Mouse (Mus musculus): Measurements from ENCODE around the gene Ssbp2.

The Ssbp2 gene

DNA sequence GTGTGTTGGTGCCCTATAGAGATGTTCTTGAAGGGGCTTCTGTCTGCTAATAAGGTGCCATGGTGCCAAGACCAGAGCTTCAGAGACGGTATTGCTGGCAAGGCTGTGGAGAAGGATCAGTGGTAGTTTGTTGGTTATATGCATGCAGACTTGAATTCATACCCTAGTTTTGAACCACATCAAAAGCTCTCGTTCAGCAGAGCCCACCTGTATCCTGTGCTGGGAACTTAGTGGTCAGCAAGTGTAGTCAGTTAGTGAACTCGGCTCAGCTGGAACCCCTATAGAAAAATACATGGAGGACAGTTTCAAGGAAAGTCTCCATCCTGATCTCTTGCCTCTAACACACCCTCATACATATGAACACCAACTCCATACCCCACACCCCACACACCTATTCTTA lies 69.7 kb downstream of the Ssbp2 start:
- DNase-seq (ENCODE audit: low read depth) = no peak

DNA sequence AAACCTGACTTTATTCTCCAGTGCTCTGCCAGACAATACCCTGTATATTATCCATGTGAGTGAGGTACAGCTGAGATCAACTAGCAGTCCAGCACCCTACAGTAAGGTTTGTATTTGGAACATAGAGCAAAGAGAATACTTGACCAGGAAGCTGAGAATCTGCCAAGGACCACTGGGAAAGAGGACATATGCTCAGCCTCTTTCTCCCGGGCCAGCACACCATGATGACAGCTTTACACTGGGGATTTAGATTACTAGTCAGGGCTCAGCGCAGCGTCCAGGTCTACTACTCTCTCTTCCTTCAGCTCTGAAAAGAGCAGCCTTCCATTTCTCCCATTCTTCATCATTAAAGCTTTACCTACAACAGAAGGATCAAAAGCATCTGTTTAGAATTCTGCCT lies 76.6 kb downstream of the Ssbp2 start:
- DNase-seq (ENCODE audit: low read depth) = no peak

DNA sequence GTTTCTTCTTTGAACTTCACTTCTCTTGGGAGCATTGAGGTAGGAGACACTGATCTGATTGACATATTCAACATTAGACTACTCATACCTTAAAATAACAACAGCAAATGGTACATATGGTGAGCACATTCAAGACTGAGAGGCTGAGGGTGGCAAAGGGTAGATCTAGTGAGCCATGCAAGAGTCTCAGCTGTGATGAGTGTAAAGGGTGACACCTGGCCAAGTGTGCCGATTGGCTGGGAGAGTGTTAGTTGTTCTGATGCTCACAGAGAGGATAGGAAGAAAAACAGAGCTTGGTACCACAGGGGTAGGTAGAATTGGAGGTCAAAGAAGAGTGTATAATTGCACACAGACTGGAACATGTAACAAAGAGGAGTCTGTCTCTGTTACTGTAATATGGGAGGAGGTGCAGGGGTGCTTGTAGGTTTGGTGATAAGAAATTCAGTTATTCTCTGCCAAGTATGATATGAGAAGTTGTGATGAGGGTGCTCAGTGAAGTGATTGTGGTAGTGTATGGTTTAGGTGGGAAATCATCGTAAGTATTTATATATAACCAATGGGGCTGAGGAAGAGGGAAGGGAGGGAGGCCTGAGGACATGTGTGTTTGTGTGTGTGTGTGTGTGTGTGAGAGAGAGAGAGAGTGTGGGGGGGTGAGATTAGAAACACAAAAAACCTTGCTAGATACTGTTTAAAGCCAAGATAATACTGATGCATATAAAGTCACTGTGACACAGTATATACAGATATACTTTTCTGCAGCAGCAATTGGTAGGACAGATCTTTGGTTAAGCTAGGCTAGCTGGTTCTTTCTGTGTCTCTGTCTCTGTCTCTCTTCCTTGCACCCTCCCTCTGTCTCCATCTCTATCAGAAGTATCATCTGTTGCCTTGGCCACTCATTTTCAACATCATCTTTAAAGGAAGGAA lies 80.3 kb downstream of the Ssbp2 start:
- DNase-seq (ENCODE audit: low read depth) = no peak

DNA sequence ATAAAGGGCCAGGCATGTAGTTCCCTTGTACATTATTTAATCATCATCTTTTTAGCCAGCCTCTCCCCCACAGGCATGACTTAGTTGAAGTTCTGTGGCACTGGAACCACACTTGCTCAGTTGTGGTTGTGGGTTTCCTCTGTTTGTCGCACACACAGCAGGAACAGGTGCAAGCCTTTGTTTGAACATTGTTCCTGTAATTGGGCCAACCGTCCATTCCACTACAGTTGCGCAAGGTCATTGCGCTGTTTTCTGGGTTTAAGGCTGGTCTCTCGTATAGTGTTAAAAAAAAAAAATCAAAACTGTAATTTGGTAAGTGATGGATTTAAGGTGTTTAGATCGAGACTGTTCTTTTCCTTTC lies 81.0 kb downstream of the Ssbp2 start:
- peak; percentile 57 for DNase-seq (ENCODE audit: low read depth)

DNA sequence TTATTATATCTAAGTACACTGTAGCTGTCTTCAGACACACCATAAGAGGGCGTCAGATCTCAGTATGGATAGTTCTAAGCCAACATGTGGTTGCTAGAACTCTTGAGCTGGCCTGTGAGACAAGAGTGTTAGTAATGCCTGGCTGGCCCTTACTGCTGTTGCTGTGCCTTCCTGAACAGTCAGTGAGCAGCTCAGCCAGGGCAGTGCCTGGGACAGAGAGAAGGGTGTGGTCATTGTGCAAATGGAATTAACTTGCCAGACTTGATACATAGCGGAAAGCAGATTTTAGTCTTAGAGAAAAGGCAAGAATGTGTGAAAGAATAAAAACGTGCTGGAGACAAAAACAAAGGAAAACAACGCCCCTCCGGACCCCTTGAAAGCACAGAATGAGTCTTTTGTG lies 83.5 kb downstream of the Ssbp2 start:
- DNase-seq (ENCODE audit: low read depth) = no peak

DNA sequence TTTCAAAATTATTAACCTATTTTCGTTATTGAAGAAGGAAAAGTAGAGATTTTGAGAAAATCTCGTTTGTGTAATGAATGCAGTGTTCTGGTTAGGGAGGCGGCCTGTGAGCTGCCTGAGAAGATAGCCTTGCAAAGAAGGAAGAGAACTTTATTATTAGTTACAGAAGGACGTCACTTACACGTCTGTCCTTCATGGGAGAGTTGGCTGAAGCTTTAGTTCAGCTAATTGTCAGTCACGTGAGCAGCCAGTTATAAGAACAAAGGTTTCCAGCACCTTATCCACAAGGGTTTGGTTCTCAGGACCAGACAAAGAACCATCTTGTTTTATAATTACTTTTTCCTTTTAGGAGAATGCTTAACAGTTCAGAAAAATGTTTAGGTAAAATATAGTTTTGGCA lies 104.0 kb downstream of the Ssbp2 start:
- no peak for DNase-seq (ENCODE audit: low read depth)

DNA sequence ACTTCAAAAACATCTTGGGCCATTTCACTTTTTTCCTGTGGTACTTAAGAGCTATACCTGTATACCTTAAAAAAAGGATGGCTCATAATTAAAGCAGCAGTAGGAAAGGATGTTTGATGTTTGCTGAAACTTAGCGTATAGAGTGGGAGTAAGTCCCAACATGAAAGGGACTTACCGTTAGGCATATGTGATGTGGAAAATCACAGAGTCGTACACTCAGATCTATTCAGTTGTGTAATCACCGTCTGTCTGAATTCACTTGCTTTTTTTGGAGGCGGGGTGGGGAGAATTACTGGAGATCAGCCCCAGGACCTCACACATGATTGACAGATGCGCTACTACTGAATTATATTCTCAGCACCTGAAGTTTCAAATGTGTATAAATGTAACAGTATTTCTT lies 104.7 kb downstream of the Ssbp2 start:
- DNase-seq (ENCODE audit: low read depth) = no peak

DNA sequence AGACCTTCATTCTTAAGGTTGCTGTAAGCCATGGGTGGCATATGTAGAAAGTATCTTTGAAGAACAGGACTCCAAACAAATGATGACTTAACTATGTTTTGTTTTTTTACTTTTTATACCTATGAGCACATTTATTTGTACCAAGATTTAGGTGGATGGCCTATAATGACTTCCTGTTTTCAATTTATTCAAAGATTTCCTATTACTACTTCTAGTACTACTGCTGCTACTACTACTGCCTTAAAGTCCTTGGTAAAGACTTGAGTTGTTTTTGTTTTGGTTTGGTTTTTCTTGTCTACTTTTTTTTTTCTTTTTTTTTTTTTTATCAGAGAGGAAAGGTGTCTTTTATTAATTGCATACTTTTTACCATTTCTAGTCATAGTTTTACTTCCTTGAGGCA lies 121.4 kb downstream of the Ssbp2 start:
- no peak for DNase-seq (ENCODE audit: low read depth)

DNA sequence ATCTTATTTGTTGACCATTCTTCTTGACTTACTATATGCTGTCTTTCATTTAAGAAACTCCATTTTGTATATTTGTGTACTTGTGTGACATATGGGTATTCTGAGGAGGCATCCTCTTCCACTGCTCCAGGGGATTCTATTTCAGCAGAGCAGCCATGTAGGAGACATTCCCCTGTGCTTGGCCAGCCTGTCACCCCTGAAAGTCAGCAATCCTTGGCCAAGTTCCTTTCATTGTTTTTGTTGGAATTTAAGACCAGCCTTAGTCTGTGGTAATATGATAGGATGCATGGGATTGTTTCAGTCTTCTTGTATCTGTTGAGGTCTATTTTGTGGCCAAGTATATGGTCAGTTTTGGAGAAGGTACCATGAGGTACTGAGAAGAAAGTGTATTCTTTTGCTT lies 122.1 kb downstream of the Ssbp2 start:
- no peak for DNase-seq (ENCODE audit: low read depth)

DNA sequence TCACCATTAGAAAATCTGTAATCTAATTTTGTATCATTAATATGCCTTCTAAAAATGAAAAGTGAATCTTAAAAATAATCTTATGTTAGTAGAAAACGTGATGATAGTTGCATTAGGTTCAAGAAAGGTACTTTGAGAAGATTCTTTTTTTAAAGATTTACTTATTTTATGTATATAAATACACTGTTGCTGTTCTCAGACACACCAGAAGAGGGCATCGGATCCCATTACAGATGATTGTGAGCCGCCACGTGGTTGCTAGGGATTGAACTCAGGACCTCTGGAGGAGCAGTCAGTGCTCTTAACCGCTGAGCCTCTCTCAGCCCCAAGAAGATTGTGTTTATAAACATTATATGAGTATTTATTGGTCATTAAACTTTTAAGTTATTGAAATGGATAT lies 126.3 kb downstream of the Ssbp2 start:
- DNase-seq (ENCODE audit: low read depth) = no peak

DNA sequence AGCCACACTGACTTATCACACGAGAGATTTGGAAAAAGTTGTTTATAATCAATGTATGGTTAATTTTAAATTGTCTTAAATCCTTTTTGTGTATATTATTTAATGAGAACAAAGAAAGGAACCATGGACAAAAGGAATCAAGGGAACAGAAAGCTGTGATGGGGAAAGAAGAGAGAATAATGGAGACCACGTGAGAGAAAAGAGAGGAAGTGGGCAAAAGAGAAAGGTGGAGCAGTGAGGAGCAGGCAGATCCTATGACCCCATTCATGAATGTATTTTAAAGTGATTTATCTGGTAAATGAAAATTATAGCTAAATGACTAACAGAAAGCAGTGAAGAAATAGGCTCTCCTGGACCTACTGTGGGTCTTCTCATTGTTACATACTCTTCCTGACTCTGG lies 128.4 kb downstream of the Ssbp2 start:
- DNase-seq (ENCODE audit: low read depth) = no peak

DNA sequence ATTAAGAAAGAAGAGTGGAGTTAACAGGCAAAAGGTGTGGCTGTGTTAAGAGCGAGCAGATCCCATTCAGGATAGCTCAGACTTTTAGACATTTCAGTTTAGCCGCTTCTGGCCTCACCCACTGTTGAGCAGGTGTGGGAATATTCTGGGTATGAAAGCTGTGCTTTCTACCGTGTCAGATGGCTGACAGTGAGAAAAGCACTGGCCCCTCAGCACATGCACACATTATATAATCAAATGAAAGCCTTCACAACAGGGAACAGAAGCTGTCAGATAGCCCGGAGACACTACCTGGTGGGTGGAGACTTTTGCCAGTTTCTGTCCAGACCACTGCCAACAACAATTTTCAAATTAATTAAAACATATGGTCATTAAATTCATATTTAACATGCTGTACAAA lies 131.8 kb downstream of the Ssbp2 start:
- no peak for DNase-seq (ENCODE audit: low read depth)

DNA sequence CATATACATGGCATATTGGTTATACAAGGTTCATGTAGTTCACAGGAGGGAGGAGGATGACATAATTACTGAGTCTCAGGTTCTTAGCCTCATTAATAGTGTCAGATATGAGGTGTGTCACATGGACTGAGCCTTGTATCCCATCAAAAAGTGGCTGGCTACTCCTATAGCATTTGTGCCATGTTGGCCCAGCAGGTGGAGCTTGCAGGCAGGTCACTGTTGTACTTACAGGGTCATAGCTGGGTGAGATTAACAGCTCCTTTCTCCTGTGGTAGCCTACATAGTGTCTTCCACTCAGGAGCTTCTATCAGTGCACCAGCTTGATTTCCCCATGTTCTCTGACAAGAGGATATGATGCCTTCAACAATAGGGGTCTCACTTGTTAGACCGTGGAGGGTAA lies 135.2 kb downstream of the Ssbp2 start:
- peak; percentile 9 for DNase-seq (ENCODE audit: low read depth)

DNA sequence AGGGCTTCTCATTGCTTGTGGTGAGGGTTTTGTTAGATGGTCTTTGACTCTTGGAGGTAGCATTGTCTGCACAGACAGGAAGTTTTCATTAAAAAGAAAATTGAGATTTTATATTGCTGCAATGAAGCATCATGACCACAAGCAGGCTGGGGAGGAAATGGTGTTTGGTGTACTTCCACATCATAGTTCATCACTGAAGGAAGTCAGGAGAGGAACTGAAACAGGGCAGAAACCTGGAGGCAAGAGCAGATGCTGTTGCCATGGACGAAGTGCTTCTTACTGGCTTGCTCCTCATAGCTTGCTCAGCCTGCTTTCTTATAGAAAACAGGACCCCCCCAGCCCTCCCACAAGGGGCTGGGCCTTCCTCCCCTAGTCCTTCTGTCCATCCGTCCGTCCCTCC lies 139.5 kb downstream of the Ssbp2 start:
- DNase-seq (ENCODE audit: low read depth) = no peak

DNA sequence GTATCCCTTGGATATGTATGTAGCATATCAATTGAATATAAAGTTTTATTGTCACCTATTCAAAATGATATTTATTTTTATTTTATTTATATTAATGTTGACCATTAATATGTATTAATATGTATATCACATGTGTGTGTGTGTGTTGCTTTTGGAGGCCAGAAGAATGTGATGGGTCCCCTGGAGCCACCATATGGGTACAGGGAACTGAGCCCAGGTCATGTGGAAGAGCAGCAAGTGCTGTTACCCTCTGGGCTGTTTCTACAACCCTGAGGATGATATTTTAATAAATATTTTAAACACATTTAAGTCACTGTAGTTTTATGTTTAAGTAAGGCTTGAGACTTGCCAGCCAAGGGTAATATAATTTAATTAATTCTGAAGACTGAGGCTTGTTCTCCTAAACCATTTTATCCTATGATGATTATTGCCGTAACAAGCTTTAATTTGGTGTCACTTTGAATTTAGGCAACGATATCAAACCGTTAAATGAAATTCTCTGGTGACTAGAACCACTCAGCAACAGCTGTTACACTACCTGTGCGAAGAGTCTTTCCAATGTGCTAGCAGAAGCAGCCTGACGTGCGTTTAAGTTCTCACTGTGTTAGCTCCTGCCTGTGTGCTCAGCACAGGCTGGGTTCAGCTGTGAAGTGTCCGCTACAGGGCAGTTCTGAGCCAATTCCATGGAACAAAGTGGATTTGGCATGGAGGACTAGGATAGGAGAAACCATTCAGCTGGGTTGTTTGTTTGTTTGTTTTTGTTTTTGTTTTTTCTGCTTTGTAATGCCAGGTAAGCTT lies 145.2 kb downstream of the Ssbp2 start:
- no peak for DNase-seq (ENCODE audit: low read depth)

DNA sequence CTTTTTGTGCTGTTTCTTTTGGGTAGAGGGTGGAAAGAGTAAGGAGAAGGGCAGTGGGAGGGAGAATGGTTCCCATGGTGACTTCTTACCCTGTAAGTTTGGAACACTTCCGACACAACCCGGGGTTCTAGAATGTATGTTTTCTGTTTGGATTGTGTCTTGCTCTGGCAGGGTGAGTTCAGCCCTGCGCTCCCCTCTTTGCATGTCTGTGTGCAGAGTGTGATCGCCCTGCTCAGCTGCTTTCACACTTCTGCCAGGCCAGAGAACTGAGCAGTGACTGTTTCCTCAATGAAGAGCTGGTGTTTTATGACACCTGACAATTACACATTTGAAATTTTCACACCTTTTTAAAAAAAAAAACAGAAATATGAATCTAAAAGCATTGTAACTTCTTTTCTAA lies 150.5 kb downstream of the Ssbp2 start:
- no peak for DNase-seq (ENCODE audit: low read depth)

DNA sequence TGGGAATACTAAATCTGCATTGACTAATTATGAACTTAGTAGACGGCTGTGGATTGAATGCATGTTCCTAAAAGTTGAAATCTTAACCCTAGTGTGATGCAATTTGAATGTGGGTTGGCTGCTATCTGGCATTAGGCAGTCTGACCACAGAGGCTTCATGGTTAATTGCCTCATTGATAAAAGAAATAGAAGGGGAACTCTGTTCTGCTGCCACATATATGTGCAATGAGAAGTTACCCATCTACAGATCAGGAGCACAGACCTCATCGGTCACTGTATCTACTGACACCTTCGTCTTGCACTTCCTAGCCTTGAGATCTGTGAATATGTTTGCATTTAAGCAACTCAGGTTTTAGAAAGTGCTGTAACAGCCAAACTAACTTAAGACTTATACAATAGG lies 151.8 kb downstream of the Ssbp2 start:
- no peak for DNase-seq (ENCODE audit: low read depth)

DNA sequence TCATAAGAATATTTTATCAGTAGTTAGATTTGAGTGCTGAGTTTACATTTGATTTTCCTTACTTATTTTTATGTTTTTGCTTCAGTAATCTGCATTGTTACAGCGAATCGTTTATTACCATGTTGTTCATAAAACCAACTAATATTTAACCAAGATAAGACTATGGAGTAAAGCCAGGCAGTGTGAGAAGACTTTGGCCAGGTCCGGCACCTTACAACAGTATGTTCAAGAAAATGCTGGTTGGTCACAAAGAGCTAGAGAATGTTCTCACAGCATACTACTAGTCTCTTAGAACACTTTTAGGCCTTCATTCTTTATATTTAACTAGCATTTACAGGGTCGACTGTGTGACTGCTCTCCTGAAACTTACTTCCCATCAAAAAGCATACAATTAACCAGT lies 152.5 kb downstream of the Ssbp2 start:
- no peak for DNase-seq (ENCODE audit: low read depth)

DNA sequence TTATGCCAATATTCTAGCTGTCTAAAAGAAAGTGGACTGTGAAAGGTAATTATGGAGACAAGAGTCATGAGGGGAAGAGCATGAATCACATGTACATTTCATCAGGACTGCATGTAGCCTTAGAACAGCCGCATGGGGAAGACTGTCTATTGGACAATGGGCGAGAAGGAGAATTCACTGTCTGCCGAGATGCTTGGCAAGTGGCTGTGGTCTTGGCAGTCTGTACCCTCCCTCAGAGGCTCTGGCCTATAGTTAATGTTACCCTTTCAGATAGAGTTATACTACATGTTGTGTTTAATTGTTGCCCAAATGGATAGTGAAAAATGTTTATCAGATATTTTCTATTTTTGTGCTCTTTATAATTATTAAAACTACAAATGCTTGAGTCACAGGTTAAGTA lies 156.0 kb downstream of the Ssbp2 start:
- DNase-seq (ENCODE audit: low read depth) = no peak

DNA sequence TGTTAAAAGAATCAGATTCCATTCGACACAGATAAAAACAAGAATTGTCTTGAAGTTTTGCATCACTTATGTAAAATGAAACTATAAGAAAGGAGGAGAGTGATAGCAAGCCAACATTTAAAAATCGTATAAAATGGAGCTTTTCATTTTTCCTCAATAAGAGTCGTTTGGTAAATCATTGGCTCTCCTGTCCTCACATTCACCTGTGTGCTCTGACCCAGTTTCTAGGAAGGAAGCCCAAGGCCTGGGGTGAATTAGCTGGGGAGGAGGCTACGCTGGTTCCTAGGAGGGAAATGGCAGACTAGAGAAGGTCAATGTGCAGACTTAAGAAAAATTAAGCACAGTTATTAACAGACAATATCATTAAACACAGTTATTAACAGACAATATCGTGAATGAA lies 156.8 kb downstream of the Ssbp2 start:
- DNase-seq (ENCODE audit: low read depth) = no peak

DNA sequence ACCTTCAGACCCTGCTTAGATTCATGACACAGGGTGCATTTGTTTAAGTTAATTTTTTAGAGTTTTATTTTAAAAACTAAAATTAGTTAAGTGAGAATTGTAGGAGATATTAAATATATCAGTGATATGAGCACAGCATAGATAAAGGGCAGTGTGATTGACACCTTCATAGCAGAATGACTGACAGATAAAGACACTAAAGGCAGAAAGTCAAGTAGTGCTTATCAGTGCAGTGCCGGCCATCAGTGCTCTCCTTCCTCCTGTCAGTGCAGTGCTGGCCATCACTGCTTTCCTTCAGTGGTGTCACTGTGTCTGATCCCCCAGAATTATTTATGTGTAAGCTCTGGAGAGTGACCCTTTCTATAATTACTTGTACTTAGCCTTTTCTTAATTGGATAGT lies 159.3 kb downstream of the Ssbp2 start:
- DNase-seq (ENCODE audit: low read depth) = no peak

DNA sequence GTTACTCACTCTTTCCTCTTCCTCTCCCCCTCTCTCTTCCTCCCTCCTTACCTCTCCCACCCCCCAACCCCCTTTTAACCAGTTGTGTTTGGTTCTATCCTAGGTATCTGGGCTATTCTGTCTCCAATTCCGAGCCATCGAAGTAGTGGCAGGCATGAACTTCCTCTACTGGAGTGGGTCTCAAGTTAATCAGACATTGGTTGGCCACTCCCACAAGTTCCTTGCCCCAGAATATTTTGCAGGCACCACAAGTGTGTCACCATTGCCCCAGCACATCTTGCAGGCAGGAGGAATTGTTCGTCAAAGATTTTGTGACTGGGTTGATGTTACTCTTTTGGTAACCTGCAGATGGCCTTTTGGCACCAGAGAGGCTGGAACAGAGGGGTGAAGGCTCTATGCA lies 160.5 kb downstream of the Ssbp2 start:
- DNase-seq (ENCODE audit: low read depth) = no peak

DNA sequence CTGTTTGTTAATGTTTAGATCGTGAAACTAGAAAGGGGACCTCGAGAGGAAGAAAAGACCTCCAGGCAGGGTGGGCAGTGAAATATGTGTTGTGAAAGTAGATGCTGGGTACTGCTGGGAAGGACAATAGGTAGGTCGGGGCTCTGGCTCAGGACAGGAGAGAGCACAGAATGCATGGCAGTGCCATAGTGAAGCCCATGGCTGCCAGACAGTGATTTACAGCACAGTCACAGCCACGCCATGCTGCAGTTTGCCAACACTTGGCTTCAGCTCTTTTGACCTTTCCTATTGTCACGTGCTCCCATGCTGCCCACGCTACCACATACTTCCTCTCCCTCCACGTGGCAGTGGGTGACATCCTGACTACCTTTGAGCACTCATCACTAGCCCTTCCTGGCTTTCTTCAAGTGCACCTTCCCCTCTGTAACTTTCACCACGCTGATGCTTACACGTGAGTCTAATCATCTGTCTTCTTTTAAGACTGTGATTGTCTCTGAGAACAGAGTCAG lies 171.3 kb downstream of the Ssbp2 start:
- DNase-seq (ENCODE audit: low read depth) = peak; percentile 21
